Mouse (Mus musculus): ENCODE results near the gene Dapk2. TPM values are rescaled to one million over a fixed set of nuclear protein-coding genes. Genes with fewer than 3 reads are reported as not detected.

The Dapk2 gene
- polyA plus RNA-seq, 1 experiment from 2014 or later: 0.78 TPM

DNA sequence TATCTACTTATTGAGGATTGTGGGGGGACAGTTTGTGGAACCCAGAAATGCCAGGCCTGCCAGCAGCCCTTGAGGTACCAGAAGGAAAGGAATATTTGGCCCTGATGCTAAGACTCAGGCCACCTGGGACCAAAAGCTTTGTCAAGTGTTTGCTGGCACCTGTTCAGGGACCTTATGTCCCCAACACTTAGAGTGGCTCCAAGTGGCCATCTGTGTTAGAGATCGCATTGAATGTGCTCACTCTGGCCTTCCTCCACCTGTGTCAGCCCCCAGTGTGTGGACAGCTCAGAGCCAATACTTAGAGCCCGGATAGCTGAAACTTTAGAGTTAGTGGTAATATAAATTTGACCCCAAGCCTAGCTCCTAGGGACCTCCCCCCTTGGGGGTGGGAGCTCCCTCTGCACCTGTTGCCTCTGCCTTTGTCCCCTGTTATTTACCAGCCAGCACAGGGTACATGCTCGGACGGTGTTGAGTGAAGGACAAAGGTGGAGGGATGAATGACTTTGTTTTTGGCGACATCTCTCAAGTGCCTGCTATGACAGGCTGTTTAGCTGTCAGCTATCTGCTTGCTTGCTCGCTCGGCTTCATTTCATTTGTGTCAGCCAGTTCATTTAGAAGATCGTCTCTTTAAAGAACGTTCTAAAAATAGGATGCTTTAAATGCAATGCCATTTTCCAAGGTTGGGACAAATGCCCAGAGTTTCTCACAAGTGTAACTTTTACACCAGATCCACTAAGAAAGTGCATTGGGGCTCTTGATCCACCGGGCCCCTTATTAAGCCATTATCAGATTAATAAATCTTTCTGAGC is 61.1 kb downstream of the Dapk2 start:
- no peak overlapping the region for H3K9ac ChIP-seq (replicated peaks; ENCODE audit: low read length)
- no peaks in the 10 kb centered on the region for H3K36me3 ChIP-seq (ENCODE audit: control insufficient read depth, insufficient read depth, low read length)
- no peak for ATAC-seq (ENCODE audit: low FRiP score, low TSS enrichment)
- DNase-seq: no peak
- H3K4me3 ChIP-seq (replicated peaks; ENCODE audit: low read depth, low read length): no peak overlapping the region
- no peaks in the 10 kb centered on the region for H3K4me1 ChIP-seq (ENCODE audit: control insufficient read depth, insufficient read depth, low read length)
- H3K27me3 ChIP-seq (ENCODE audit: control insufficient read depth, insufficient read depth, low read length): no peaks in the 10 kb centered on the region
- H3K4me2 ChIP-seq (ENCODE audit: low read length): no peak overlapping the region
- no peak overlapping the region for H3K27ac ChIP-seq (replicated peaks; ENCODE audit: low read depth, low read length)
- no peaks in the 10 kb centered on the region for H3K9me3 ChIP-seq (ENCODE audit: control insufficient read depth, low read length)
- 67% methylated on average over 10 of the region's 10 CpGs for WGBS

DNA sequence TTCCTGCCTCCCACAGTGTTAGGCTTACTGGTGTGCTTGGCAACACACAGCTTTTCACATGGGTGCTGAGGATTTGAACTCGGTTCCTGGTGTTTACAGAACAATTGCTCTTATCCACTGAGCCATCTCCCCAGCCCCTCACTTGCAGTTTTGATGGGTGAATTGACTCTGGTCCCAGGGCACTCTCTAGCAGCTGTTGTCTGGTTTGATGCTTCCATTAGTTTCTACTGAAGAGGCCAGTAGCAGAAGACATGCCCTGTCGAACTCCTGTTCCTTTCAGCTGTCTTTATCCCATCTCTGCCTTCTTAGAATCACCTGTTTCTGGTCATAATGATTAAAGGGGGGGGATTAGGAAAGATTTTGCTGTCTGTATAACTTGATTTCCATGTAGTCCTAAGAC is 65.8 kb downstream of the Dapk2 start:
- no peak overlapping the region for H3K9ac ChIP-seq (replicated peaks; ENCODE audit: low read length)
- no peak overlapping the region for H3K4me2 ChIP-seq (ENCODE audit: low read length)
- no peaks in the 10 kb centered on the region for H3K36me3 ChIP-seq (ENCODE audit: control insufficient read depth, insufficient read depth, low read length)
- no peak overlapping the region for H3K27ac ChIP-seq (replicated peaks; ENCODE audit: low read depth, low read length)
- no peaks in the 10 kb centered on the region for H3K4me1 ChIP-seq (ENCODE audit: control insufficient read depth, insufficient read depth, low read length)
- ATAC-seq (ENCODE audit: low FRiP score, low TSS enrichment) (no peak), DNase-seq (no peak)
- 82% methylated on average over 2 of the region's 2 CpGs for WGBS
- no peaks in the 10 kb centered on the region for H3K27me3 ChIP-seq (ENCODE audit: control insufficient read depth, insufficient read depth, low read length)
- no peaks in the 10 kb centered on the region for H3K9me3 ChIP-seq (ENCODE audit: control insufficient read depth, low read length)
- no peak overlapping the region for H3K4me3 ChIP-seq (replicated peaks; ENCODE audit: low read depth, low read length)

DNA sequence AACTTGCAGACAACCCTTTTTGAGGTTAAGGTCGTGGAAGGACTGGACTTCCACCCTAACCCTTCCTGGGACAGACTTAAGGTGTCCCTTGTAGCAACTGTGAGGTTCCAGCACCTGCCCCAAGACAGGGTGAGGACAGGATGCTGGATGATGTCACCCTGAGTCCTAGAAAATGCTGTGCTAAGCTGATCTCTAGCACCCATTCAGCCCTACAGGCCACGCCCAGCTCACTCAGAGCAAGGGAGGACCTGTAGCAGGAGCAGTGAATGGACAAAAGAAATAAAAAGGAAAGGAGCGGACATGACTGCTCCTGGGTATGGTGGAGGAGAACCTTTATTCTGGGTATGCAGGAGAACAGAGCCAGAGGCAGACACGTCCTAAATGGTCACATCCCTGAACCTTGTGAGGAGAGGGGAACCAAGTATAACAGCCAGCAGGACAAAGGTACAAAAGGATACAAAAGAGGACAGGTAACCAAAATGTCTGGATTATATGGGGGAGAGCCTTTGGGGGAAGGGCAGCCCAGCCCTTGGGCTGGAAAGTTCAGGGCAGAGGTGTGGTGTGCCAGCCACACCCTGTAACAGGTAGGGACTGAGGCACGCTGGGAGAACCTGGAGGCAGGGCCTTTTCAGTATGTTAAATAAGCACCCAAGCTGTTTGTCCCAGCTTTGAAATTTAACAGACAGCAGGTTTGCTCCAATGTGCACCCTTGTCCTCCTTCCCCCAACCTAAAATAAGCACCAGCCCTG is 67.9 kb downstream of the Dapk2 start:
- Histone ChIP-seq H3K4me1 (ENCODE audit: control insufficient read depth, insufficient read depth, low read length) (no peaks in the 10 kb centered on the region), H3K4me2 (ENCODE audit: low read length) (no peak overlapping the region), H3K36me3 (ENCODE audit: control insufficient read depth, insufficient read depth, low read length) (no peaks in the 10 kb centered on the region), H3K9me3 (ENCODE audit: control insufficient read depth, low read length) (no peaks in the 10 kb centered on the region), H3K4me3 (replicated peaks; ENCODE audit: low read depth, low read length) (no peak overlapping the region), H3K27ac (replicated peaks; ENCODE audit: low read depth, low read length) (no peak overlapping the region), H3K27me3 (ENCODE audit: control insufficient read depth, insufficient read depth, low read length) (no peaks in the 10 kb centered on the region), H3K9ac (replicated peaks; ENCODE audit: low read length) (no peak overlapping the region)
- 69% methylated on average over 5 of the region's 5 CpGs for WGBS
- ATAC-seq (ENCODE audit: low FRiP score, low TSS enrichment) (no peak), DNase-seq (no peak)

DNA sequence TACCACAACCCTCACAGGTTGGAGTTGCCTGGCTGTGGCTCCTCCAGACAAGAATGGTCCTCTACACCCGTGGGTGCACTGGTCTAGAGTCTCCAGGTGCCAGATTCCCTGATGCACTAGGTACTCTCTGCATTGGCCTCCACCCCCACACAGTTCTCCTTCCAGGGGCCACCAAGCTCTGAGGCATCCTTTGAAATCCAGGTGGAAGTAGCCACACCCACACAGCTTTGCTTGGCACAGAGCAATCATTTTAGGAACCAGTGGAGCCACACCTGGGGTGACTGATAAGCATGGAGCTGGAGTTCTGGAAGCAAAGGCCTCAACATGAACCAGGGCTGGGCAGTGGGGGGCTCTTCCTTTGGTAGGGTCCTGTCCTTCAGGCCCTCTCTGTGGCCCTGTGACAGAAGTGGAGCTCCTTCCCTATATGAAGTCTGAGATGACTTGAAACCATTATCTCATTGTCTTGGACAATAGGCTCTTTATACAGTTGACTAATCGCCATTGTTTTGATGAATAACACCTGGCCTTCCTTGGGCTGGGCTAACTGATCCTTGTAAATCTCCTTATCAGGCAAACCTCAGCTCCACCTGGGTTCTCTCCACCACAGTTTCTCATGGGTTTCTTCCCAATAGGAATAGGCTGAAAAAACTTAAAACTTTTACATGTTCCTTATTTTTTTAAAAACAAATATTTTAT is 70.6 kb downstream of the Dapk2 start:
- Histone ChIP-seq H3K9me3 (ENCODE audit: control insufficient read depth, low read length) (no peaks in the 10 kb centered on the region), H3K4me3 (replicated peaks; ENCODE audit: low read depth, low read length) (no peak overlapping the region), H3K27me3 (ENCODE audit: control insufficient read depth, insufficient read depth, low read length) (no peaks in the 10 kb centered on the region), H3K36me3 (ENCODE audit: control insufficient read depth, insufficient read depth, low read length) (no peaks in the 10 kb centered on the region), H3K27ac (replicated peaks; ENCODE audit: low read depth, low read length) (no peak overlapping the region), H3K4me1 (ENCODE audit: control insufficient read depth, insufficient read depth, low read length) (no peaks in the 10 kb centered on the region), H3K4me2 (ENCODE audit: low read length) (no peak overlapping the region), H3K9ac (replicated peaks; ENCODE audit: low read length) (no peak overlapping the region)
- DNase-seq: no peak
- no peak for ATAC-seq (ENCODE audit: low FRiP score, low TSS enrichment)
- 52% methylated on average over 2 of the region's 2 CpGs for WGBS

DNA sequence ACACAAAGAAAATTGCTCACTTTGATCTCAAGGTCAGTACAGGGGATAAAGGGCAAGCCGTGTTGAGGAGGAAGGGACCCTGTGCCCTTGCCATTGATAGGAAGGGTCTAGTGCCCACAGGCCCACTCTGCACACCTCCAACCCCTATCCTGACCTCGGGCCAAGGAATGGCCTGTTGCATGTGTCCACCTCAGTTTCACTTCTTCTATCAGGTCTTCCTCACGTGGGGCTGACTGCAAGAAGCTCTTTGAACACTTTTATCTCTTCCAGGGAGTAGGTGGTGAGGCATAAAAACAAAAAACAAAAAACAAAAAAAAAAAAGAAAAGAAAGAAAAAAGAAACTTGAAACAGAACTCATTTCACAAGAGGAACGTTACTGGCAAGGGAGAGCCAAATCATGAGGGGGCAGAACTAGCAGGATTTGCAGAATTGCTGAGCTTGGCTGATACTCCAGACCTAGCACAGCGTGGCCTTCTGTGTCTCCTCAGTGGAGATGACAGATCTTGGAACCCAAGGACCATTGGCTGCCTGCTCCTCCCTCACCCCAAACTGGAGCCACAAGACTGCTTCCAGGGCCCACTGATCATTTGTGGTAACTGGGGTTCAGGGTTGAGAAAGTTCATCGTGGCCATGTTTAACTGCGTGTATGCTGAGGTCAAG is 73.9 kb downstream of the Dapk2 start:
- Histone ChIP-seq H3K9me3 (ENCODE audit: control insufficient read depth, low read length) (no peaks in the 10 kb centered on the region), H3K4me2 (ENCODE audit: low read length) (no peak overlapping the region), H3K27ac (replicated peaks; ENCODE audit: low read depth, low read length) (no peak overlapping the region), H3K9ac (replicated peaks; ENCODE audit: low read length) (no peak overlapping the region), H3K36me3 (ENCODE audit: control insufficient read depth, insufficient read depth, low read length) (no peaks in the 10 kb centered on the region), H3K4me3 (replicated peaks; ENCODE audit: low read depth, low read length) (no peak overlapping the region), H3K4me1 (ENCODE audit: control insufficient read depth, insufficient read depth, low read length) (no peaks in the 10 kb centered on the region), H3K27me3 (ENCODE audit: control insufficient read depth, insufficient read depth, low read length) (no peaks in the 10 kb centered on the region)
- no peak for ATAC-seq (ENCODE audit: low FRiP score, low TSS enrichment)
- WGBS: 82% methylated on average over 7 of the region's 7 CpGs
- DNase-seq: no peak

DNA sequence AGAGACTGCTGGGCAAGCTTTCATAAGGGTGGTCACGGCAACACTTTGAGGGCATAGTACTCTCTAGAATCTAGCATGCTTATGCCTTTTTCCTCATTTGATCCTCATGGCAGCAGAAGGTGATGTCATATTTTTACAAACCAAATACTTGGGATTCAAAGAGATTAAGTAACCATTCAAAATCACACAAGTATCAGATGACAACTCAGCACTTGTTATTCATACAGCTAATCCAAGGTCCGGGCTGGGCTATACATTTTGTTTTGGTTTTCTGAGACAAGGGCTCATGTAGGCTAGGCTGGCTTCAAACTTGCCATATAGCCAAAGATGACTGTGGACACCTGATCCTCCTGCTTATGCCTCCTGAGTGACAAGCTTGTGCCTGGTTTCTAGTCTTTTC is 78.6 kb downstream of the Dapk2 start:
- ATAC-seq (ENCODE audit: low FRiP score, low TSS enrichment) (no peak), DNase-seq (no peak)
- Histone ChIP-seq H3K9ac (replicated peaks; ENCODE audit: low read length) (no peak overlapping the region), H3K27ac (replicated peaks; ENCODE audit: low read depth, low read length) (no peak overlapping the region), H3K27me3 (ENCODE audit: control insufficient read depth, insufficient read depth, low read length) (no peaks in the 10 kb centered on the region), H3K4me2 (ENCODE audit: low read length) (no peak overlapping the region), H3K4me3 (replicated peaks; ENCODE audit: low read depth, low read length) (no peak overlapping the region), H3K9me3 (ENCODE audit: control insufficient read depth, low read length) (no peaks in the 10 kb centered on the region), H3K4me1 (ENCODE audit: control insufficient read depth, insufficient read depth, low read length) (no peaks in the 10 kb centered on the region), H3K36me3 (ENCODE audit: control insufficient read depth, insufficient read depth, low read length) (no peaks in the 10 kb centered on the region)
- WGBS: 70% methylated on average over 2 of the region's 2 CpGs

DNA sequence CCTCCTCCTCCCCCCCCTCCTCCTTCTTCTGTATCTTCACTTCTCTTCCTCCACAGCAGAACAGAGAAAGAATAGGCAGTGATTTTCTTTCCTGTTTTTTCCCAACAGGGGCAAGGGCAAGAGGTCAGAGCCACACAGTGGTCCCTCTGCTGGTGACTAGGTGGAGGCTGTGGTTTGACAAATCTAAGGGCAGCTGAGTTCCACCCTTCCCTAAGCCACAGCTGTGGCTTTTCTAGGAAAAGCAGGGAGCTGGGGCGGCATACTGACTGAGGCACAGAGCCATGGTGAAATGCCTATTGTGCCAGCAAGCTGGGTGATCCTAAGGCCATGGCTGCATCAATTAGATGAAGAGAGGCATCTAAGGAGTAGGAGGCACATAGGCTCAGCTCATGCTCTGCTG is 79.7 kb downstream of the Dapk2 start:
- no peaks in the 10 kb centered on the region for H3K27me3 ChIP-seq (ENCODE audit: control insufficient read depth, insufficient read depth, low read length)
- no peak for ATAC-seq (ENCODE audit: low FRiP score, low TSS enrichment)

DNA sequence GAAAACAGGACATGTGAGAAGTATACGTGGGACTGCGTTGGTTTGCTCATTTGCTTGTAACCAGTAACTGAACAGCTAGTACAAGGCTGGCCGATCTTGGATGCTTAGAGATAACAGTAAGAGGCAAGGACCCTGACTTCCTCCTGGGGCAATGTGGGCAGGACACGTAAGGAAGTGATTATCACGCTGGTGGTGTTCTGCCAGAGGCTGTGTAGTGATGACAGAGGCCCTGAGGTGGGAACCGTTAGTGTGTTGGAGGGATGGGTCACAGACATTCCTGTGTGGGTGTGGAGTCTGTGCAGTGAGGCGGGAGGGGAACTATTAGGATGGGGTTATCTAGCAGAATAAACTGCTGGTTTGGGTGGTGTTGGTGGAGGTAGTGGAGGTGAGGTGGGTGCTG is 81.2 kb downstream of the Dapk2 start:
- DNase-seq (no peak), ATAC-seq (ENCODE audit: low FRiP score, low TSS enrichment) (no peak)
- Histone ChIP-seq H3K27ac (replicated peaks; ENCODE audit: low read depth, low read length) (no peak overlapping the region), H3K27me3 (ENCODE audit: control insufficient read depth, insufficient read depth, low read length) (no peaks in the 10 kb centered on the region), H3K4me3 (replicated peaks; ENCODE audit: low read depth, low read length) (no peak overlapping the region), H3K9ac (replicated peaks; ENCODE audit: low read length) (no peak overlapping the region), H3K36me3 (ENCODE audit: control insufficient read depth, insufficient read depth, low read length) (no peaks in the 10 kb centered on the region), H3K9me3 (ENCODE audit: control insufficient read depth, low read length) (no peaks in the 10 kb centered on the region), H3K4me2 (ENCODE audit: low read length) (no peak overlapping the region), H3K4me1 (ENCODE audit: control insufficient read depth, insufficient read depth, low read length) (no peaks in the 10 kb centered on the region)
- 88% methylated on average over 7 of the region's 7 CpGs for WGBS

More for the DNA sequence above, 79.7 kb downstream of the Dapk2 start:
- Histone ChIP-seq H3K4me2 (ENCODE audit: low read length) (no peak overlapping the region), H3K27ac (replicated peaks; ENCODE audit: low read depth, low read length) (no peak overlapping the region), H3K9ac (replicated peaks; ENCODE audit: low read length) (no peak overlapping the region), H3K36me3 (ENCODE audit: control insufficient read depth, insufficient read depth, low read length) (no peaks in the 10 kb centered on the region), H3K4me3 (replicated peaks; ENCODE audit: low read depth, low read length) (no peak overlapping the region), H3K9me3 (ENCODE audit: control insufficient read depth, low read length) (no peaks in the 10 kb centered on the region), H3K4me1 (ENCODE audit: control insufficient read depth, insufficient read depth, low read length) (no peaks in the 10 kb centered on the region)
- WGBS: 54% methylated on average over 1 of the region's 1 CpGs
- DNase-seq: no peak

Measured in midbrain, embryonic 14.5 days (tissue).